Mouse (Mus musculus): ENCODE results near the gene Gm10912. TPM values are rescaled to one million over a fixed set of nuclear protein-coding genes. Genes with fewer than 3 reads are reported as not detected.
"Not testable (repeated sequence)": the region's sequence is repeated elsewhere in the genome, so short reads cannot be mapped to it uniquely, and the experiment has no call there.

The Gm10912 gene
- not detected in 2 replicates for polyA plus RNA-seq (2014; fragmentation: Nextera tagmentation; extraction: Ambion mirVana)

GRCm38 (mm10) chr2:104065526-104065925 lies at the start of gene Gm10912:
TSS of gene Gm10912 (plus strand) at chr2:104065826.
- H3K4me1 ChIP-seq (ENCODE audit: control insufficient read depth, insufficient read depth, low read length); H3K4me3 ChIP-seq (ENCODE audit: low read depth, low read length); H3K9me3 ChIP-seq (ENCODE audit: control insufficient read depth, low read length); H3K9ac ChIP-seq (replicated peaks; ENCODE audit: low read depth, low read length); ATAC-seq (ENCODE audit: low read depth); H3K4me2 ChIP-seq (ENCODE audit: low read depth, low read length); H3K27me3 ChIP-seq (ENCODE audit: control insufficient read depth, insufficient read depth, low read length); H3K36me3 ChIP-seq (ENCODE audit: control insufficient read depth, insufficient read depth, low read length); H3K27ac ChIP-seq (ENCODE audit: low read depth, low read length): not testable (repeated sequence)
- WGBS, result 94% methylated on average over 5 of the region's 6 CpGs

GRCm38 (mm10) chr2:104023096-104023495 lies 42.5 kb upstream of the Gm10912 start:
- peaks cover 4% of the 10 kb centered on the region; the same call in 1 of the 2 replicates for H3K27me3 ChIP-seq (ENCODE audit: control insufficient read depth, insufficient read depth, low read length)
- ATAC-seq (ENCODE audit: low read depth), result no peak
- H3K4me1 ChIP-seq (ENCODE audit: control insufficient read depth, insufficient read depth, low read length), result no peaks in the 10 kb centered on the region
- 84% methylated on average over 7 of the region's 7 CpGs for WGBS
- H3K9me3 ChIP-seq (ENCODE audit: control insufficient read depth, low read length), result no peaks in the 10 kb centered on the region
- no peak overlapping the region for H3K4me2 ChIP-seq (ENCODE audit: low read depth, low read length)
- H3K9ac ChIP-seq (replicated peaks; ENCODE audit: low read depth, low read length), result no peak overlapping the region
- no peak overlapping the region for H3K4me3 ChIP-seq (ENCODE audit: low read depth, low read length)
- H3K36me3 ChIP-seq (ENCODE audit: control insufficient read depth, insufficient read depth, low read length), result no peaks in the 10 kb centered on the region
- H3K27ac ChIP-seq (ENCODE audit: low read depth, low read length), result no peak overlapping the region

- Histone ChIP-seq H3K36me3 (ENCODE audit: control insufficient read depth, insufficient read depth, low read length) (no peaks in the 10 kb centered on the region), H3K4me1 (ENCODE audit: control insufficient read depth, insufficient read depth, low read length) (peaks cover 9% of the 10 kb centered on the region), H3K27ac (ENCODE audit: low read depth, low read length) (no peak overlapping the region), H3K27me3 (ENCODE audit: control insufficient read depth, insufficient read depth, low read length) (peaks cover 4% of the 10 kb centered on the region; the same call in 1 of the 2 replicates), H3K9me3 (ENCODE audit: control insufficient read depth, low read length) (no peaks in the 10 kb centered on the region), H3K9ac (replicated peaks; ENCODE audit: low read depth, low read length) (no peak overlapping the region), H3K4me2 (ENCODE audit: low read depth, low read length) (no peak overlapping the region), H3K4me3 (ENCODE audit: low read depth, low read length) (no peak overlapping the region)
- ATAC-seq (ENCODE audit: low read depth), result no peak
- 90% methylated on average over 4 of the region's 4 CpGs for WGBS
Measured at GRCm38 (mm10) chr2:104024656-104025055, 41.0 kb upstream of the Gm10912 start.

GRCm38 (mm10) chr2:104027458-104028138 lies 38.0 kb upstream of the Gm10912 start, which contains the start of gene Fbxo3:
TSS of gene Fbxo3 (plus strand) at chr2:104027721.
- peak; percentile 97 for ATAC-seq (ENCODE audit: low read depth)
- Histone ChIP-seq H3K9me3 (ENCODE audit: control insufficient read depth, low read length) (no peaks in the 10 kb centered on the region), H3K4me3 (ENCODE audit: low read depth, low read length) (peak within 1 kb of the TSS; percentile 91), H3K9ac (replicated peaks; ENCODE audit: low read depth, low read length) (peak within 1 kb of the TSS; percentile 95), H3K27ac (ENCODE audit: low read depth, low read length) (peak within 1 kb of the TSS; percentile 57), H3K4me1 (ENCODE audit: control insufficient read depth, insufficient read depth, low read length) (peaks cover 15% of the 10 kb centered on the region), H3K36me3 (ENCODE audit: control insufficient read depth, insufficient read depth, low read length) (no peaks in the 10 kb centered on the region), H3K27me3 (ENCODE audit: control insufficient read depth, insufficient read depth, low read length) (peaks cover 4% of the 10 kb centered on the region; the same call in 1 of the 2 replicates), H3K4me2 (ENCODE audit: low read depth, low read length) (peak within 1 kb of the TSS; percentile 78)
- under 1% methylated on average over 37 of the region's 44 CpGs for WGBS

GRCm38 (mm10) chr2:104028139-104028723 lies 37.4 kb upstream of the Gm10912 start, which contains the start of gene 4931422A03Rik:
TSS of gene 4931422A03Rik (minus strand) at chr2:104028361.
- peaks cover 4% of the 10 kb centered on the region; the same call in 1 of the 2 replicates for H3K27me3 ChIP-seq (ENCODE audit: control insufficient read depth, insufficient read depth, low read length)
- peak within 1 kb of the TSS; percentile 91 for H3K4me3 ChIP-seq (ENCODE audit: low read depth, low read length)
- H3K27ac ChIP-seq (ENCODE audit: low read depth, low read length), result peak within 1 kb of the TSS; percentile 57
- H3K9ac ChIP-seq (replicated peaks; ENCODE audit: low read depth, low read length), result peak within 1 kb of the TSS; percentile 95
- peaks cover 15% of the 10 kb centered on the region for H3K4me1 ChIP-seq (ENCODE audit: control insufficient read depth, insufficient read depth, low read length)
- H3K36me3 ChIP-seq (ENCODE audit: control insufficient read depth, insufficient read depth, low read length), result no peaks in the 10 kb centered on the region
- peak; percentile 69 for ATAC-seq (ENCODE audit: low read depth)
- H3K9me3 ChIP-seq (ENCODE audit: control insufficient read depth, low read length), result no peaks in the 10 kb centered on the region
- H3K4me2 ChIP-seq (ENCODE audit: low read depth, low read length), result peak within 1 kb of the TSS; percentile 78
- WGBS, result under 1% methylated on average over 32 of the region's 32 CpGs

DNA sequence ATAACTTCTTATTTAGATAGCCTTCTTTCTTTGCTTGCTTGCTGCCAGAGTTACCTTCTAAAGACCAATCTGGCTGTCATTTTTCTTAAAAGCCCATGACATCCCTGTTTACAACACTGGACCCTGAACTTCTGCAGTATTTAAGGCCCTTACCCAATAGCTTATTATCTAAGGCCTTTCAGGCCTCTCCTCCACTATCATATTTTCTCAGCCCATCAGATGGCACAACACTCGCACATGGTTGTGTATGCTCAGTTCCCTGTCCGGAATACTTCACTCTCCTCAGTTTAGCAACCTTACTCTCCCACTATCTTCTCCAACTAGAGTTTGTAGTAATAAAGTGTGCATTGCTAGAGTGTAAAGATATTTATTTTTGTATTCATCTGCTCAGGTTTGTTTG lies 36.6 kb upstream of the Gm10912 start:
- Histone ChIP-seq H3K27ac (ENCODE audit: low read depth, low read length) (no peak overlapping the region), H3K36me3 (ENCODE audit: control insufficient read depth, insufficient read depth, low read length) (0 out of 2 replicates have a peak, but pooled peaks cover 2% of the 10 kb centered on the region), H3K27me3 (ENCODE audit: control insufficient read depth, insufficient read depth, low read length) (peaks cover 4% of the 10 kb centered on the region; the same call in 1 of the 2 replicates), H3K4me2 (ENCODE audit: low read depth, low read length) (peak overlapping the region; percentile 78), H3K4me3 (ENCODE audit: low read depth, low read length) (peak overlapping the region; percentile 91; the same call in 1 of the 2 replicates), H3K9ac (replicated peaks; ENCODE audit: low read depth, low read length) (peak overlapping the region; percentile 95; the same call in 1 of the 2 replicates), H3K4me1 (ENCODE audit: control insufficient read depth, insufficient read depth, low read length) (peaks cover 15% of the 10 kb centered on the region), H3K9me3 (ENCODE audit: control insufficient read depth, low read length) (no peaks in the 10 kb centered on the region)
- WGBS, result 73% methylated on average over 2 of the region's 2 CpGs
- ATAC-seq (ENCODE audit: low read depth), result no peak

GRCm38 (mm10) chr2:104030381-104030780 lies 35.2 kb upstream of the Gm10912 start:
- Histone ChIP-seq H3K27ac (ENCODE audit: low read depth, low read length) (no peak overlapping the region), H3K4me1 (ENCODE audit: control insufficient read depth, insufficient read depth, low read length) (peaks cover 15% of the 10 kb centered on the region), H3K9me3 (ENCODE audit: control insufficient read depth, low read length) (no peaks in the 10 kb centered on the region), H3K4me3 (ENCODE audit: low read depth, low read length) (no peak overlapping the region), H3K36me3 (ENCODE audit: control insufficient read depth, insufficient read depth, low read length) (0 out of 2 replicates have a peak, but pooled peaks cover 2% of the 10 kb centered on the region), H3K27me3 (ENCODE audit: control insufficient read depth, insufficient read depth, low read length) (peaks cover 4% of the 10 kb centered on the region; the same call in 1 of the 2 replicates), H3K9ac (replicated peaks; ENCODE audit: low read depth, low read length) (no peak overlapping the region), H3K4me2 (ENCODE audit: low read depth, low read length) (no peak overlapping the region)
- ATAC-seq (ENCODE audit: low read depth), result no peak
- WGBS, result 93% methylated on average over 3 of the region's 3 CpGs

DNA sequence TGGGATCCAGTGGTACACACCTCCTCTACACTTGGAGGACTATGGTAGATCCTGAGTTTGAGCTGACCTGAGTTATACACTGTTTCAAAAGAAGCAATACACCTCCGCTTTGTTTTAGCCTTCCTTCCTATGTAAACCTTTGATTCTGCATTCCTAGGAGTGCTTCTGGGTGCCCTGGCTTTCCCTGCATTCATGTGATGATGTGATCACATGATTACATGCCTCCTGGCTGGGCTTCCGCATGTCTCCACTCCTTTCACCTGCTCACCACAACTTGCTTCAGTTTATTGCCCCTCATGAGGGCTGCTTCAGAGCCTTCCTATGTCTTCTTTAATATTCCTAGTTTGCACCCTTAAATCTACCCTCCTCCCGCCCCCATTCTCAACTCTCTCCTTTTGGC lies 33.6 kb upstream of the Gm10912 start:
- no peak for ATAC-seq (ENCODE audit: low read depth)
- H3K4me3 ChIP-seq (ENCODE audit: low read depth, low read length), result no peak overlapping the region
- no peak overlapping the region for H3K27ac ChIP-seq (ENCODE audit: low read depth, low read length)
- H3K4me2 ChIP-seq (ENCODE audit: low read depth, low read length), result no peak overlapping the region
- H3K9me3 ChIP-seq (ENCODE audit: control insufficient read depth, low read length), result no peaks in the 10 kb centered on the region
- no peak overlapping the region for H3K9ac ChIP-seq (replicated peaks; ENCODE audit: low read depth, low read length)
- WGBS, result 79% methylated on average over 3 of the region's 3 CpGs
- peaks cover 10% of the 10 kb centered on the region for H3K36me3 ChIP-seq (ENCODE audit: control insufficient read depth, insufficient read depth, low read length)
- peaks cover 15% of the 10 kb centered on the region for H3K4me1 ChIP-seq (ENCODE audit: control insufficient read depth, insufficient read depth, low read length)
- H3K27me3 ChIP-seq (ENCODE audit: control insufficient read depth, insufficient read depth, low read length), result peaks cover 4% of the 10 kb centered on the region; the same call in 1 of the 2 replicates
